Mouse (Mus musculus) lung, postnatal 25 days (tissue): ENCODE measurements at regions not wholly inside any gene's neighbourhood (a gene's known extent, or its start where the extent isn't known, plus 50 kb on each side); places are given as distances from the start of the nearest gene placed in this dataset.

Experiments used
- DNase-seq: peaks from one replicate; pipeline ENCODE4 v3.0.0; 2022; ENCODE audit warnings: low spot score

DNA sequence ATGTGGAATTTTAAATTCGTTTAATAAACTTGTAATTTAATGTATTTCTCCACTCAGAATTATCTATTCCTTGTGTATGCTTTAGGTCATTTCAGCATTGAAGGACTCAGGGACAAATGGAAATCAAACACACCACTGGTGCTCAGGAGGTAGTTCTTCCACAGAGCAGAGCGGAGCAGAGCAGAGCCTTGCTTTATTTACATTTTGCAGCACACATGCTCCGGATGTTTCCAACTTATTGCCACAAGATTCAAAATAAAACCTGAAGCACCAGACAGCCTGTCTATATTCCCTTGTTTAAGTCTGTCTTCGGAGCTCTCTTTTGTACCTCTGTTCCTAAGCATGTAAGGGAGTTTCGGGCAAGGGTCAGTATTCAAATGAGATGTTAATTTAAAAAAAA lies 135.2 kb upstream of the Meis2 start:
- DNase-seq = no peak

DNA sequence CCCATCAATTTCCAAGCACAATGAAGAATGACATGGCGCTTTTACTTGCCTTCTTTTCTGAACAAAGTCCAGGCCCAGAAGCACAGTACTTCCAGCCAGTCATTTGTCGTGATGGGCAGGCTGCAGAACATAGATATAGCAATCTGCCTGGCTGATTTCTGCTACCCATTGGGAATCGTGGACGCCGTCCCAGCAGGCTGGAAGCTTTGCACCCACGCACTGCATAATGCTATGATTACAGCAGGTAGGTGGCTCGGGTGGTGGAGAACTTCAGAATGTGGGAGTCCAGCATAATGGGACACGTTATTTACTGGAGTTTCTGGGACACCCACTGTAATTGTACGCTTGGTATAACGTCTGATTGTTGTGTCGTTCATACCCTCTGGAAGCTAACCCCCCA lies 116.2 kb upstream of the Meis2 start:
- no peak for DNase-seq

DNA sequence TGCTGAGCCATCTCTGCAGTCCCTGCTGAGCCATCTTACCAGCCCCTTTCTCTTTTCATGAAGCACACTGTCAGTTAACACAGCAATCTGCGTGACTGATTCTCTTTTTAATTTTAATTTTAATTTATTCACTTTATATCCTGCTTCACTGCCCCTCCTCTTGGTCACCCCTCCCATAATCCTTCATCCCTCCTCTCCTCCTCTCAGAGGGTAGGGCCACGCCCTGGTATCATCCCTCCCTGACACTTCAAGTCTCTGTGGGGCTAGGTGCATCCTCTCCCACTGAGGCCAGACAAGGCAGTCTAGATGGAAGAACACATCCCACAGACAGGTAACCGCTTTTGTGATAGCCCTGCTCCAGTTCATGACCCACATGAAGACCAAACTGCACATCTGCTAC lies 111.5 kb upstream of the Meis2 start:
- no peak for DNase-seq

DNA sequence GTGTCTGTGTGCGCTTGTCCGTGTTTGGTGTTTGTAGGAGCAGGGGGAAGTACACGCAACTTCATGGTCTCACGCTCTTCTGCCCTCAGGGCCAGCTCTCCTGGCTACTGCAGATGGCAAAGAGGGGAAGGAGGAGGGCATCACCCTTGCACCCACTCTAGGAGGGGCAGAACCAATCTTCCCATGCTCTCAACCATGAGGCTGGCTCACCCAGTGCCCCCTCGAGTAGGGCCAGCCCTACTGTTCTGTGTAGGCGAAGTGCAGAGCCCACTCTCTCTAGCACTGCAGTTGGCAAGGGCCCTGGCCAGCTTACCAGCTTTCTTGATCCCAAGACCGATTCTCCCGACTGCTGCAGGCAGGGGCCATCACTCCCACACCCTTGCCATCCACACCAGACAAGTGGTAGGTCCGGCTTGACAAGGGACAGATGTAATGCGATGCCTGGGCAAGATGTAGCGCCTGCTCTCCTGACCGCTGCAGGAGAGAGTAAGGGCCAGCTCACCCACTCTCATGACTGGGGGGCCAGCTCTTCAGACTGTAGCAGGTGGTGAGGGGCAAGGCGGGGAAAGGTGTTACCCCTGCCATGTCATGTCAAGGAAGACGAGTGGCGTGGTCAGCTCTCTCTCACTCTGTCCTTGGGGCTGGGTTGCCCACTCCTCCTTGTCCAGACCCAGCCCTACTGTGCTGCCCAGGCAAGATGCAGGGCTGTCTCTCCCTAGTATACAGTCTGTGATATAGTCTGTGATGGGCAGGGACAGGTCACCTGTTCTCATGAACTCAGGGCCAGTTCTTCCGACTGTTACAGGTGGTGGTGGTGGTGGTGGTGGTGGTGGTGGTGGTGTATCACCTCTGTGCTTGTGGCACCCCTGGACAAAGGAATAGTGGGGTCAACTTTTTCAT lies 100.5 kb upstream of the Meis2 start:
- no peak for DNase-seq
